Comparison of ENCODE assay signal across 9 mouse cellular contexts in the genomic region with DNA sequence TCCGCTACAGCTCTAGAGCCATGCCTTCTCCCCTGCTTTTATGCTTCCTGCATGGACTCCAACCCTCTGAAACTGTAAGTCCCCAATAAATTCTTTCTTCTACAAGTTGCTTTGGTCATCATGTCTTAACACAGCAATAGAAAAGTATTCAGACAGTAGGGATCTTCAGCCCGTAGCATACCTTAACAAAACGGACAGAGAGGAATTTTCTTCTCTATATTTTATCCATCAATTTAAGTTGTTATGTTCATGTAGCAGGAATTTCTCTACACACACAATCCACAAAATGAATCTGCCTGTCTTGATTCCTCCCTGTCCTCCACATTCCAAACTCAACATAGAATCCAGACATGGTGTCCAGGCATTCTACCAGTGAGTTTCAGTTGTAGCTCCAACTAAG. TPM values are rescaled to one million over a fixed set of nuclear protein-coding genes. Genes with fewer than 3 reads are reported as not detected.
DNase-seq lines count a peak whose midpoint lies in the region; ATAC-seq and TF ChIP-seq lines count a peak whose summit lies in the region.
"Had no signal": no experiment of that assay in that cellular context is flagged by ENCODE, and none has a peak within 500 bp of the region (broad histone marks: within the 10 kb centered on the region; RNA-seq: fewer than 3 reads in every experiment).

A gene (minus strand): TSS at position 101 of the 400 bp plus-strand sequence.

- H3K4me3 ChIP-seq in neural tube, embryonic 11.5 days (ENCODE audit: low read depth, low read length) = no peak within 1 kb of the TSS
- peak within 1 kb of the TSS; percentile 49 for H3K4me3 ChIP-seq in forebrain, embryonic 15.5 days
- no peak within 1 kb of the TSS for H3K4me3 ChIP-seq in stomach, postnatal 0 days (ENCODE audit: low read depth, low read length)

- H3K4me1 ChIP-seq in neural tube, embryonic 11.5 days (ENCODE audit: control insufficient read depth, insufficient read depth, low read length) = peaks cover 6% of the 10 kb centered on the region; the same call in 1 of the 2 replicates
- H3K4me1 ChIP-seq in forebrain, embryonic 15.5 days = peaks cover 46% of the 10 kb centered on the region
- H3K4me1 ChIP-seq in stomach, postnatal 0 days (replicated peaks; ENCODE audit: control insufficient read depth, insufficient read depth) = peaks cover 3% of the 10 kb centered on the region; the same call in 1 of the 2 replicates

- no peak for DNase-seq in neural tube, embryonic 11.5 days (ENCODE audit: low spot score)
- no peak for DNase-seq in neural tube, embryonic 10.5 days (ENCODE audit: extremely low spot score, low spot score)
- no peak for DNase-seq in left cerebral cortex, postnatal 36 days (ENCODE audit: low spot score in 2 of 2)
- DNase-seq in stomach, postnatal 0 days (ENCODE audit: low spot score) = no peak
- DNase-seq in urinary bladder, postnatal 10 days (ENCODE audit: low spot score) = no peak
- DNase-seq in frontal cortex, postnatal 25 days (ENCODE audit: low spot score in 2 of 2) = no peak
- DNase-seq in thymus, postnatal 4 days = no peak

- no peak within 1 kb of the TSS for H3K9ac ChIP-seq in neural tube, embryonic 11.5 days (ENCODE audit: low read length)
- H3K9ac ChIP-seq in forebrain, embryonic 15.5 days (replicated peaks) = no peak within 1 kb of the TSS
- H3K9ac ChIP-seq in stomach, postnatal 0 days (ENCODE audit: low read length) = no peak within 1 kb of the TSS

- intact Hi-C loops in left cerebral cortex, postnatal 36 days (cut with DNase I) = no loop called here

- no peak for TF ChIP-seq EP300 in stomach, postnatal 0 days (optimal IDR thresholded peaks at IDR 0.05)

- WGBS in neural tube, embryonic 11.5 days = 96% methylated on average over 3 of the region's 3 CpGs
- WGBS in forebrain, embryonic 15.5 days = 96% methylated on average over 3 of the region's 3 CpGs
- 95% methylated on average over 3 of the region's 3 CpGs for WGBS in stomach, postnatal 0 days

- H3K9me3 ChIP-seq in neural tube, embryonic 11.5 days (ENCODE audit: control insufficient read depth, low read length) = no peaks in the 10 kb centered on the region
- H3K9me3 ChIP-seq in forebrain, embryonic 15.5 days = no peaks in the 10 kb centered on the region
- no peaks in the 10 kb centered on the region for H3K9me3 ChIP-seq in stomach, postnatal 0 days (ENCODE audit: control insufficient read depth, low read length)
- H3K9me3 ChIP-seq: heart, embryonic 12.5 days had no signal

- no peak for ATAC-seq in neural tube, embryonic 11.5 days (ENCODE audit: insufficient read depth, low FRiP score, low TSS enrichment)
- ATAC-seq in forebrain, embryonic 15.5 days (replicated peaks) = no peak
- ATAC-seq in stomach, postnatal 0 days (ENCODE audit: low FRiP score, low TSS enrichment) = no peak

- H3K27me3 ChIP-seq in neural tube, embryonic 11.5 days (ENCODE audit: control insufficient read depth, insufficient read depth, low read length) = no peaks in the 10 kb centered on the region
- H3K27me3 ChIP-seq in forebrain, embryonic 15.5 days = no peaks in the 10 kb centered on the region
- no peaks in the 10 kb centered on the region for H3K27me3 ChIP-seq in stomach, postnatal 0 days (ENCODE audit: control insufficient read depth, insufficient read depth, low read length)

- no peaks in the 10 kb centered on the region for H3K36me3 ChIP-seq in neural tube, embryonic 11.5 days (ENCODE audit: control insufficient read depth, insufficient read depth, low read length)
- H3K36me3 ChIP-seq in forebrain, embryonic 15.5 days = no peaks in the 10 kb centered on the region
- no peaks in the 10 kb centered on the region for H3K36me3 ChIP-seq in stomach, postnatal 0 days (ENCODE audit: control insufficient read depth, insufficient read depth, low read length)
- H3K36me3 ChIP-seq: heart, embryonic 12.5 days had no signal

- H3K4me2 ChIP-seq in neural tube, embryonic 11.5 days (ENCODE audit: low read depth) = no peak within 1 kb of the TSS
- H3K4me2 ChIP-seq in forebrain, embryonic 15.5 days (replicated peaks) = peak within 1 kb of the TSS; percentile 70
- H3K4me2 ChIP-seq in stomach, postnatal 0 days (replicated peaks; ENCODE audit: low read depth) = no peak within 1 kb of the TSS

- no peak within 1 kb of the TSS for H3K27ac ChIP-seq in neural tube, embryonic 11.5 days (ENCODE audit: low read depth, low read length)
- peak within 1 kb of the TSS; percentile 97 for H3K27ac ChIP-seq in forebrain, embryonic 15.5 days (replicated peaks)
- no peak within 1 kb of the TSS for H3K27ac ChIP-seq in stomach, postnatal 0 days (replicated peaks)

- TF ChIP-seq CTCF in stomach, postnatal 0 days (IDR thresholded peaks at IDR 0.05; ENCODE audit: low read depth) = no peak

RNA-seq across cellular contexts. Expression of the gene that starts here (rescaled TPM):
- 107 and 115 TPM in 2 replicates for polyA plus RNA-seq in neural tube, embryonic 11.5 days (2014; fragmentation: Nextera tagmentation; extraction: Ambion mirVana)
- polyA plus RNA-seq in forebrain, embryonic 15.5 days (2015; fragmentation: Nextera tagmentation; extraction: Ambion mirVana) = 188 and 194 TPM in 2 replicates
- total RNA-seq in left cerebral cortex, postnatal 36 days (2021) = 100 to 1,000 TPM; 246 to 252 TPM
- polyA plus RNA-seq in stomach, postnatal 0 days (2015; fragmentation: Nextera tagmentation; extraction: Ambion mirVana) = 30.0 and 30.7 TPM in 2 replicates
